Mouse (Mus musculus): ENCODE data around the gene Ccdc148.

DNA sequence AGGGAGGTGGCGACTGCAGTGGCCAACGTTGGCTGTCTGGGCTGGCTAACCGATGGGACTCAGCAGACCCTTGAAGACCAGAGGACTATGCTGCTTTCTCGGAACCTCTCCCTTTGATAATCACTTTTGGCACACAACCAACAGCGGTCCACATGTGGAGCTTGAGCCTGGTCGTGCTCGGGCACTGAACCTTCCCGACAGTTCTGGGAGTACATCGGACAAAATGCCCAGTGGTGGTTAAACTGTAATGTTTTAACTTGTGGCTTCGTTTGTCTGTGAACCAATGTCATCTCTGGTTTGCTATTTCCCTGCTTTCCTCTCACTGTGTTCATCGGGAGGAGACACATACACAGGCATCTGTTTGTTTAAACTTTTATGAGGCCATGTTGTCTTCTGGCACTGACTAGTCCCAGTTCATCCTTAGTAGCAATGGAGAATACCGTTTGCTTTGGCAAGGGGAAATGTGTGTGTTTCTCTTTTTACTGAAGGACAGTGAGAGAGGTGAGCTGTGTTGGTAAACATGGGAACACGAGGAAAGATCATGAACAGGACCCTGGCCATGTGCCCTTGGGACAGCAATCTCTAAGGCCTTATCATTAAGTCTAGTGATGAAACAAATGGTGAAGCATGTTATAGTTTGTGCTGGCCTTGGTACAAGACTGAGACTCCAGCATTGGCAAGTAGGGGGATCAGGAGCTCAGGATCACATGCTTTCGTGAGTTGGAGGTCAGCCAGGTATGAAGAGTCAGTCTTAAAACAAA is 167.9 kb downstream of the Ccdc148 start:
- no peak for TF ChIP-seq GATA1 (IDR thresholded peaks at IDR 0.05; ENCODE audit: borderline replicate concordance, low read length)
- no peak for TF ChIP-seq FLI1 (IDR thresholded peaks at IDR 0.05; ENCODE audit: low read length)
